Mouse (Mus musculus) forebrain, embryonic 14.5 days (tissue): ENCODE measurements at regions not wholly inside any gene's neighbourhood (a gene's known extent, or its start where the extent isn't known, plus 50 kb on each side); places are given as distances from the start of the nearest gene placed in this dataset.
"Not testable (repeated sequence)": the region's sequence is repeated elsewhere in the genome, so short reads cannot be mapped to it uniquely, and the experiment has no call there.

ENCODE experiments used
- ATAC-seq: fragments of 200-750 bp; cut with Nextera tagmentation; 2 replicates; pipeline ENCODE4 v1.8.0; 2017; ENCODE audit warnings: mild to moderate bottlenecking, moderate library complexity
- DNase-seq: peaks from one replicate; pipeline ENCODE4 v3.0.0-alpha.2; 2015; ENCODE audit warnings: low spot score
- H3K27ac ChIP-seq: fragments of 300-500 bp; sonication (generic); 2 replicates; pipeline ENCODE4 v1.5.1; 2014; ENCODE audit warnings: low read depth, mild to moderate bottlenecking, control low read depth, low read length, moderate library complexity
- H3K27me3 ChIP-seq: fragments of 300-500 bp; sonication (generic); replicated peaks from 2 replicates; pipeline ENCODE4 v1.6.1; 2014; ENCODE audit warnings: low read length, control low read depth, mixed read lengths; ENCODE audit not compliant: control insufficient read depth, insufficient read depth
- H3K36me3 ChIP-seq: fragments of 300-500 bp; sonication (generic); 2 replicates; pipeline ENCODE4 v1.6.1; 2014; ENCODE audit warnings: low read length, control low read depth; ENCODE audit not compliant: control insufficient read depth, insufficient read depth
- H3K4me1 ChIP-seq: fragments of 300-500 bp; sonication (generic); 2 replicates; pipeline ENCODE4 v1.6.1; 2014; ENCODE audit warnings: antibody characterized with exemption, low read length, control low read depth; ENCODE audit not compliant: control insufficient read depth, insufficient read depth
- H3K4me2 ChIP-seq: fragments of 300-500 bp; sonication (generic); 2 replicates; pipeline ENCODE4 v1.6.1; 2014; ENCODE audit warnings: mild to moderate bottlenecking, control low read depth, low read length
- H3K4me3 ChIP-seq: fragments of 300-500 bp; sonication (generic); 2 replicates; pipeline ENCODE4 v1.5.1; 2014; ENCODE audit warnings: low read depth, low read length, control low read depth
- H3K9ac ChIP-seq: fragments of 300-500 bp; sonication (generic); 2 replicates; pipeline ENCODE4 v1.6.1; 2014; ENCODE audit warnings: mild to moderate bottlenecking, low read length, control low read depth, moderate library complexity
- H3K9me3 ChIP-seq: fragments of 300-500 bp; sonication (generic); replicated peaks from 2 replicates; pipeline ENCODE4 v1.6.1; 2016; ENCODE audit warnings: low read length, control low read depth, mixed read lengths; ENCODE audit not compliant: control insufficient read depth
- WGBS: fragments of 180-500 bp; shearing (Covaris S2); extraction: QIAGEN DNeasy Blood & Tissue Kit; methylation state at CpG from one replicate; pipeline ENCODE4 v1.1.7; 2014; 5-methylcytosine and 5-hydroxymethylcytosine counted together

DNA sequence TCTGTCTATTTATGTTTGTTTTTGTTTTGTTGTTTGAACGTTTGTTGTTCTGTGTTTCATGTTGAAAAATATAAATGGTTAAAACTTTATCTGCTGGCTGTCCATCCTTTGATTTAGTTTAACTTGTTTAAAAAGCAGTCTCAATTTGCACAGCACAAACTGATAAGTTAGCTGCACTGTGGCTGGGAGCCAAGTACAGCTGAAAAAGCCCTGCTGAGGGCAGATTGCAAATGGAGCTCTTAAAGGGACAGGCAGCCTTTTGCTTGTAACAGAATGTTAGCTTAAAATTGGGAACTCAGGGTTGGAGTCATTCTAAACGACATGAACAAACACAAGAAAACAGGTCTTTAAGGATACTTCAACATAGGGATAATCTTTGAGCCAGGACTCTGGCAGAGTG is 52.6 kb upstream of the Crygf start:
- H3K27ac ChIP-seq, H3K36me3 ChIP-seq, H3K27me3 ChIP-seq, H3K9ac ChIP-seq, H3K9me3 ChIP-seq, H3K4me1 ChIP-seq, H3K4me3 ChIP-seq, DNase-seq, ATAC-seq, H3K4me2 ChIP-seq: not testable (repeated sequence)
- WGBS = 76% methylated on average over 2 of the region's 2 CpGs
